Mouse (Mus musculus) kidney, postnatal 4 days (tissue): ENCODE data around the gene Tmem178b.

ENCODE experiments used
- DNase-seq, 2 experiments: peaks; one replicate each; pipeline ENCODE4 v3.0.0; 2021; ENCODE audit warnings: mixed read lengths in 2 of 2

Tmem178b gene

GRCm38 (mm10) chr6:40200661-40201060 is 327.6 kb downstream of the Tmem178b start:
- no peak for DNase-seq

DNA sequence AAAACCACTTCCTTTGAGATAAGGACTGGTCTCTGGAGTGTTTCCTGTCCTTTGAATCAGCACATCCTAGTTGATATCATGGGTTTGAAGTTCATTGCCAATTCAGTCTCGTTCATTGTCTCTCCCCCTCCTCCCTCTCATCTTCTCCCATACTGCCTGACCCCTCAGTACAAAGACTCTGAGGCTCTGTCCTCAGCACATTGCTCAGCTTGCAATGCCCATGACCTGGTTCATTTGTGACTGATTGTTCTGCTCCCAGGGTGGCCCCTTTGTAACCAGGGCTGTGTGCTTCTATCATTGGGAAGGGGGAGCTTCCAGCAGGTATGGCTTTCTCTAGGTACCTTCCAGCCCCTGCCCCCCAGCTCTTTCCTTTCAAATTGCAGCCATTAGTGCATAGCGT is 329.5 kb downstream of the Tmem178b start:
- DNase-seq, result no peak

- DNase-seq, result no peak
These were observed 332.3 kb downstream of the Tmem178b start for GRCm38 (mm10) chr6:40205380-40205779.

GRCm38 (mm10) chr6:40208014-40208413 is 334.9 kb downstream of the Tmem178b start:
- DNase-seq, result no peak

DNA sequence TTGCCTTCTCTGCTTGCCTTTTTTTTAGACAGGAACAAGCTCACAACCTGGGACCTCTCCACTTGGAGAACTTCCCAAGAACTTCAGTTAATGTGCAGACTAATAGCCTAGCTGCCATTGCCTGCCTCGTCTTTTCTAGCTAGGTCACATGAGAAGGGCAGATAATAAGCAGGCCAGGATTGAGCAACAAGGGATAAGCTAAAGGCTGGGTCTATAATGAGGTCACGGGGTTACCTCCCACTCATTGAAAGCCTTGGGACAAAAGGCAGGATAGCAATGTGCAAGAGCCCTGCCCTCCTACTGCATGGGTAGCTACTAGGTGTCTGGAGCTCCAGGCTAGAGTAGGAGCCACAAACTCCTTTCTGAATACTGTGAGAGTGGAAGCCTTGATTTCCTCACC is 336.1 kb downstream of the Tmem178b start:
- no peak for DNase-seq

DNA sequence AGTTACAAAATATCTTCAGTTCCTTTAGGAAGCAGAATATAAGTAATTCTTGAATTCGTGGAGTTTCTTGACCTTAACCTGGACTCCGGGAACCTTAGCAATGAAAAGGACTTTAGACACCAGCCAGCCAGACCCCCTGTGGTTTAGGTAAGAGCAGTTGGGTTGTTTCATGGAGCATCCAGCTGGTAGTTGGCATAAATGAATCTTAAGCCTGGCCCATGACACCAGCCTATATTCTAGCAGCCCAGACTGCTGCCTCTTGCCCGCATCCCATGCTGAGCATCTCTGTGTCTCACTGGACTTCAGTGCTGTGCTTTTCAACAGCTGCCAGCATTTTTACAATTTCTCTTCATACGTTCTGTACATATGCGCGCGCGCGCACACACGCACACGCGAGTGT is 344.1 kb downstream of the Tmem178b start:
- no peak for DNase-seq

- DNase-seq, result no peak
These were observed 344.6 kb downstream of the Tmem178b start for GRCm38 (mm10) chr6:40217651-40218050.

DNA sequence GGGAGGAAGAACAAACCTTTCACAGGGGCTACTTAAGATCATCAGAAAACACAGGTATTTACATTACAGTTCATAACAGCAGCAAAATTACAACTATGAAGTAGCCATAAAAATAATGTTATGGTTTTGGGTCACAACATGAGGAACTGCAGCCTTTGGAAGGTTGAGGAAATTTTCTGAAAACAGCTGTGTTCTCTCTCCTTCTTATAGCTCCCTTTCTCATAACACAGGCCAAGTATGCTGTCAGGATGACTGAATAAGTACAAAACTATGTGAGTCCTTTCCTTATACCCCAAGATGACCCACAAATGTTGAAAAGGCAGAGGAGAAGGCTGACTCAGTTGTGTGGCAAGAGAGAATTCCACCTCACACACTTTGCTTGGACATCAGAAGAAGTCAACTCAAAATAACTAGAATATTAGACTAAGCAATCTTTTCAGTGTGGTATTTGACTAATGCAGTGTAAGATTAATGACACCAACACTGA is 347.6 kb downstream of the Tmem178b start:
- no peak for DNase-seq

DNA sequence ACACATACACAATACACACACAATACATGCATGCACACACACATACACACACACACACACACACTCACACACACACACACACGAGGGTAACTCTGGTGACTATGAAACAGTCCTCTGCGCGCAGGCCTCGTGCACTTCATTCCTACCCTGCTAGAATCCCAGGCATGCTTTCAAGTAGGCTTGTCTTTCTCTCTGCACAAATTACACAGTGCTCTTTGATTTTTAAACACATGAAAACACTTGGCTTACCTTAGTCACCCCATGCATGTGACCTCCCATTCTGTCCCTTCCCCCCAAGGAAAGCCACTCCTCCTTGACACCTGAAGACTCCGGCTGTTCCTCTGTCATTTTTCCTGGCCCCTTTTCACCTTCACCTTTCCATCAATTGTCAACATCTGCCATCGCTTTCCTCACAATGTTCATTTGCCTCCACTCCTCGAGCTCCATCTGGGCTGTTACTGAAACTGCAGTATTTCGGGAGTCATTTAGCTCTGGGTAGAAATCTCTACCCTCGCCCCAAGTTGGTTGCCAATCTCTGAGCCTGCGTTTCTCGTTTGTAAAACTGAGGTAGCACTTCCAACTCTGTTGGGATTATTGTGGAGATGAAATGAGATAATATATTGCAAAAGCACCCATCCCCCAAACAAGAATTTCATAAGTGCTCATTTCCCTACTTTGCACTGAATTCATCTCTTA is 352.7 kb downstream of the Tmem178b start:
- no peak for DNase-seq

GRCm38 (mm10) chr6:40228981-40229380 is 355.9 kb downstream of the Tmem178b start:
- DNase-seq, result no peak

GRCm38 (mm10) chr6:40229985-40230384 is 356.9 kb downstream of the Tmem178b start:
- DNase-seq, result no peak

- no peak for DNase-seq
These were observed 361.0 kb downstream of the Tmem178b start for GRCm38 (mm10) chr6:40234066-40234465.

DNA sequence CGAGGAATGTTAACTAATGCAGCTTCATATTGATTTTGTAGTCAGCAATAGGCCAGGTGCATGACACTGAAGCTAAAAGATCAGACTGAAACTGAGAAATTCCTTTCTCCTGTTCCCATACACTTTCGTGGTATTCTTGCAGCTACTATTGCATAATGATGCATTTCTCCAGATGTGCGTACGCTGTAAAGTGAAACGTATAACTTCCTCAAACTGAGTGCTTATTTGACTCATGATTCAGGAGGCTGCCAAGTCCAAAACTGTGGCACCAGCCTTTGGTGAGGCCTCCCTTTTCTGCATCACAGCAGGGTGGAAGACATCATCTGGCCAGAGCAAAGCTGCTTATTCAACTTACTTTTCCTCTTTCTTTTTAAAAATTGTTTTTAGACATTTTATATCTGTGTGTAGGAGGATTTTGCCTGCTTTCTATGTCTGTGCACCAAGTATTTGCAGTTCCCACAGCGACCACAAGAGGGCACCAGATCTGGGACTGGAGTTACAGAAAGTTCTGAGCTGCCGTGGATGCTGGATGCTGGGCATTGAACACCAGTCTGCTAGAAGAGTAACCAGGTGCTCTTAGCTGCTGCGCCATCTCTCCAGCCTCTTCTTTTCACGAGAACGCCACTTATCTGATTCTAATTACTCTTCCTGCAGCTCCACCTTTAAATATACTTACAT is 362.9 kb downstream of the Tmem178b start:
- peak; percentile 90 to 92 for DNase-seq

DNA sequence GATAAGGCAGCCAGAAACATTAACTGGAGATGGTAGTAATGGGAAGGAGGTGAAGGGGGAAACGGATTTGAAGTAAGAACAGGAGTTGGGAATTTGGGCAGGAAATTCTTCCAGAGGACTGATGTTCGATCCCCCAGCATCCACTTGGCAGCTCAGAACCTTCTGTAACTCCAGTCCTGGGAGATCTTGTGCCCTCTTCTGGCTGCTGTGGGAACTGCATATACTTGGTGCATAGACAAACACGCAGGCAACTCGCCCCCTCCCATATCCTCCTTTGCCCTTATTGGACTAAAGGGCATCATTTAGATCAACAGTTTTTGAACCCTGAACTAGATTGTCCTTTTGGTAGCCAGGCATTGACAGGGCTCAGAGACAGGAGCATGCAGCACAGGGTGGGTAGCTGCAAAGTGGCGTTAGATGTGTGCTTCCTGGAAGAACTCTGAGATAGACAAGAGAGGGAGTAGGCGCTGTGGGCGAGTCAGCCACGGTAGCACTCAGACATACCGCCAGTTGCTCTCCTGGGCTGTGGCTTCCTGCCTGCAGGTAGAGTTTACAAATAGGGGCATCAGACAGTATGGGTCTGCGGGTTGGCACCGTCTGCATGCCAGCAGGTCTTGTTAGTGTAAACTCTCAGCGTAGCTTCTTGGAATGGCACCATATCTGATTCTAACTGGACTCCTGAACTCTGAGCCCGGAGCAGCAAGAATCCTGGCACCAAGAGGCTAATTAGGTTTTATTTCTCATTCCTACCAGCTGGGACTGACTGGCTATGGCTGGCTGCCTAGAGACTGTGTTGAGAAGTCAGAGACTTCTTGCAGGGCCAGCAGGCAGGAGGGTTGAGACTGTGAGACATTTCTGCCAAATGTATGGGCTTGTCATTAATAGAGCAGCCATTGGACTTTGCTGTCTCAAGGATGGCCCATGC is 364.0 kb downstream of the Tmem178b start:
- DNase-seq, result peak; percentile 73 to 78

DNA sequence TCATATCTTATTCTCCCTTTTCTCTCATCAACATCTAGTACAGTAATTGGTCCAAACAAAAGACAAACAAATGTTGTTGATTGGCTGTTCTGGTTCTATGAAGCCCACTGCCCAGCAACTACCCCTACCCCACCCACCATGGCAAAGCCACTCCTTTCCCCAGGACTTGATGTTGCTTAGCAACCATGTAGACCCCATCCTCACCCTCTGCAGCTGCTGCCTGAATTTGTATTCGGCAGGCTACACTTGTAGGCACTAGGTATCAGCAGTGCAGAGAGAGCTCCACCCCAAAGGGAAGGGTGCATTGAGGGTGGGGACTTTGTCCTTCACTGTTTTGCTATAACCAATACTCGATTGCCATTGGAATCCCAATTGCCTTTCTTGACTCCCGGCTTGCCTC is 365.8 kb downstream of the Tmem178b start:
- no peak for DNase-seq

DNA sequence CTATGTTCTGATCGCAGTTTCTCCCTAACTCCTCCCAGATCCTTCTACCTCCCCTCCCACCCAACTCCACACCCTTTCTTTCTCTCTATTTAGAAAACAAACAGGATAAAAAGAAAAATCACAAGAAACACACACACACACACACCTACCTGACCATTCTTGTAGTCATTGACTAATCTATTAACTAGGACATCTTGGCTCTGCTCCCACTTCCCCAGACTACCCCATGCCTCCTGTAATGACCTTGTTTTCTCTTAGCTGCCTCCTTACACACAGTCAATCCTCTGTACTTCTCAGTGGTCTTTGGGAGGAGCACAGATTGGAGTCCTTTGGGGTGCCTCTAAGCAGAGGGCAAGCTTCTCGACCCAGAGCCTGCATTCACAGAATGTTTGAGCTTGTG is 367.6 kb downstream of the Tmem178b start:
- DNase-seq, result peak in 1 of 2 experiments; percentile 12

- no peak for DNase-seq
These were observed 374.4 kb downstream of the Tmem178b start for GRCm38 (mm10) chr6:40247398-40247946.

- DNase-seq, result no peak
These were observed 376.9 kb downstream of the Tmem178b start for GRCm38 (mm10) chr6:40249939-40250338.

DNA sequence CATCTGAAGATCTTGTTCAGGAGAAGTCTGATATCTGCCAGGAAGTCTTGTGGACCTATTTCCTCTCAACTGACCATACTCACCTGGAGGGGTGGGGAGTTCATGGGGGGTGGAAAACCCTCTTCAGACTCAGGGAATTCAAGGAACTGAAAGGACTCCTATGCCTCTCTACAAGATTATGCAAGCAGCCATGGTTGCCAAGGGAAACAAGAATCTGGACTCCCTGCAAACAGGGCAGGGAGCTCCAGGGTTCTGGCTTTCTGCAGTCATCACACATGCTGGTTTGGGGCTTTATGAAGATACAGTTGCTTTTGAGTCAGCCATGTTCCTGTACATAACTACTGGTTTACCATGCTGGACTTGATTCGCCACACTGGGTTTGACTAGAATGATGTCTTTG is 390.6 kb downstream of the Tmem178b start:
- no peak for DNase-seq

GRCm38 (mm10) chr6:40300707-40301106 is 427.6 kb downstream of the Tmem178b start:
- no peak for DNase-seq

- DNase-seq, result peak; percentile 72 to 75
These were observed 430.3 kb downstream of the Tmem178b start for GRCm38 (mm10) chr6:40303379-40303778.
